17 mouse cellular contexts compared by ENCODE assay signal in genomic region chr5:66058844-66059243, GRCm38 (mm10). TPM values are rescaled to one million over a fixed set of nuclear protein-coding genes. Genes with fewer than 3 reads are reported as not detected.
"Had no signal": no experiment of that assay in that cellular context is flagged by ENCODE, and none has a peak within 500 bp of the region (broad histone marks: within the 10 kb centered on the region; RNA-seq: fewer than 3 reads in every experiment).

No protein-coding gene starts in this region.

- H3K4me1 ChIP-seq: lung, embryonic 15.5 days; neural tube, embryonic 12.5 days had no signal

- H3K27ac ChIP-seq: limb, embryonic 12.5 days; liver, embryonic 13.5 days; lung, embryonic 15.5 days; neural tube, embryonic 12.5 days; stomach, postnatal 0 days had no signal

- H3K27me3 ChIP-seq: limb, embryonic 12.5 days; liver, embryonic 13.5 days; lung, embryonic 15.5 days; neural tube, embryonic 12.5 days had no signal

- H3K9ac ChIP-seq: limb, embryonic 12.5 days; liver, embryonic 13.5 days; liver, postnatal 0 days; lung, embryonic 15.5 days; neural tube, embryonic 12.5 days had no signal

- H3K9me3 ChIP-seq: limb, embryonic 12.5 days; liver, embryonic 13.5 days; lung, embryonic 15.5 days; neural tube, embryonic 12.5 days had no signal

- ATAC-seq: liver, postnatal 0 days had no signal

- H3K4me2 ChIP-seq: limb, embryonic 12.5 days; liver, embryonic 13.5 days; lung, embryonic 15.5 days; neural tube, embryonic 12.5 days had no signal

- DNase-seq: kidney, postnatal 36 days; layer of hippocampus, adult 9-11 months; layer of hippocampus, postnatal 36 days; liver; liver, embryonic 13.5 days; liver, postnatal 0 days; lung, postnatal 36 days; midbrain, embryonic 14.5 days; thymus, adult 2 months; thymus, postnatal 25 days had no signal

- H3K4me3 ChIP-seq: limb, embryonic 12.5 days; liver, embryonic 13.5 days; lung, embryonic 15.5 days; neural tube, embryonic 12.5 days had no signal

- H3K36me3 ChIP-seq: limb, embryonic 12.5 days; lung, embryonic 15.5 days; neural tube, embryonic 12.5 days had no signal

RNA-seq across cellular contexts. Expression of gene 9130230L23Rik, which starts 54.8 kb away (rescaled TPM):
- total RNA-seq: layer of hippocampus, adult 18-20 months; layer of hippocampus, postnatal 36 days; left cerebral cortex, postnatal 36 days; megakaryocyte progenitor cell, adult 5-6 weeks had no signal
- polyA plus RNA-seq: limb, embryonic 12.5 days; liver, embryonic 13.5 days; liver, postnatal 0 days; midbrain, embryonic 14.5 days had no signal
